Mouse (Mus musculus): Measurements from ENCODE around the gene Unc93b1.

DNA sequence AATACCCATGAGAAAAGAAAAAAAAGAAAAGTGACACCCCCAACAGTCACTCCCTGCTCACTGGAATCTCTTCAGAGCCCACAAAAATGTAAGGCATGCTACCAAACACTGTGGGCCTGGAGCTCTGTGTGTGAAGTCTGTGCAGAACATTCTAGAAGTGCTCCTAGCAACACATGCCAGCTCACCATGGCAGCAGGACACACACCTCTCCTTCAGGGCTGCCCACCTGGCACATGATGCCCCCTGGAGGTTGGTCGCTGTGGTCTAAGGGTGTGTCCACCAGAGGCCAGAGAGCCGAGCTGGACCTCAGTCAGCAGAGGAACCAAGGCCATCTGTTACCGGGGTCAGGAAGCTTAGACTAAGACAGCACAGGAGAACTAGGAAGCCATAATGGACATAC is 8.7 kb upstream of the Unc93b1 start:
- no peak for TF ChIP-seq POLR2A (IDR thresholded peaks at IDR 0.05; ENCODE audit: control insufficient read depth, extremely low read depth, insufficient read depth, low read length, poor library complexity)
- no peak for TF ChIP-seq CTCF (IDR thresholded peaks at IDR 0.05; ENCODE audit: borderline replicate concordance, control insufficient read depth, extremely low read depth, insufficient read depth, low read length, poor library complexity)
